Mouse (Mus musculus): ENCODE measurements around the gene Prr36. TPM values are rescaled to one million over a fixed set of nuclear protein-coding genes. Genes with fewer than 3 reads are reported as not detected.

Prr36 gene
- polyA plus RNA-seq, 1 experiment from 2014 or later = 4.9 TPM

- Histone ChIP-seq H3K27ac (peak within 1 kb of the TSS; percentile 97), H3K4me2 (peak within 1 kb of the TSS; percentile 81), H3K4me3 (replicated peaks) (peak within 1 kb of the TSS; percentile 94), H3K27me3 (no peaks in the 10 kb centered on the region), H3K36me3 (peaks cover 31% of the 10 kb centered on the region), H3K9me3 (replicated peaks) (no peaks in the 10 kb centered on the region), H3K9ac (peak within 1 kb of the TSS; percentile 97), H3K4me1 (peaks cover 60% of the 10 kb centered on the region)
- peak; percentile 90 for ATAC-seq (replicated peaks; ENCODE audit: low FRiP score)
- WGBS = under 1% methylated on average over 69 of the region's 69 CpGs
Measured at GRCm38 (mm10) chr8:4252934-4253841, 35.9 kb upstream of the Prr36 start, which contains the start of gene Snapc2. Gene Snapc2, plus strand, starts transcription at chr8:4253080.

GRCm38 (mm10) chr8:4252116-4252760 lies 35.0 kb upstream of the Prr36 start:
- Histone ChIP-seq H3K36me3 (peaks cover 40% of the 10 kb centered on the region), H3K9ac (peak overlapping the region; percentile 97), H3K9me3 (replicated peaks) (no peaks in the 10 kb centered on the region), H3K27ac (peak overlapping the region; percentile 63; the same call in 1 of the 2 replicates), H3K4me2 (peak overlapping the region; percentile 81), H3K4me3 (replicated peaks) (peak overlapping the region; percentile 94), H3K4me1 (peaks cover 51% of the 10 kb centered on the region), H3K27me3 (no peaks in the 10 kb centered on the region)
- ATAC-seq (replicated peaks; ENCODE audit: low FRiP score) = no peak
- WGBS = 48% methylated on average over 8 of the region's 8 CpGs

DNA sequence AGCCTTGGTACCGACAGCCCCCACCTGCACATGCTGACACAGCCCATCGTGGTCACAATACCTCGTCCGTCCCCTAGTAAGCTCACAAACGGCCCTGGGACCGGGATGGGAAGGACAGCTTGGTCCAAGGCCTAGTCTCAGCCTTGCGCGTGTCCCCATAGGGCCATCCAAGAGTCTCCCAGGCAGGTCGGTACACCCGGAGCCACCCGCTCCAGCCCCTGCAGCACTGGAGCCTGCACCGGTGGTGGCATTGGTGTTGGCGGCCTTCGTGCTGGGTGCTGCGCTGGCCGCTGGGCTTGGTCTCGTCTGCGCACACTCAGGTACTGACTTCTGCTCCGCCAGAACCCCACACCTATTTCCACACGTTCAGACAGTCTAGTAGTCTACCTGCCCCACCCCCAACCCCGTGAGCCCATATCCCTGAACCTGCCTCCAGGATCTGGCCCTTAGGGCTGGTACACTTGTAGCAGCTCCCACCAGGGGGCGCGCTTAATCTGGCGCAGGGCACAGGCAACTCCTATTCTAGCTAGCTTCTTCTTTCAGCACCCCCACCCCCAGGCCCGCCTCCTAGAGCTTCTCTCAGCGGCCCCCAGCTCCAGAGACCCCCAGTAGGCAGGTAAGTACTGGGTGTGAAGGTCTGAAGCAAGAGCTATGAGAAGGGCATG lies 33.2 kb upstream of the Prr36 start:
- H3K27me3 ChIP-seq = no peaks in the 10 kb centered on the region
- no peak overlapping the region for H3K27ac ChIP-seq
- H3K4me1 ChIP-seq = peaks cover 40% of the 10 kb centered on the region
- H3K9me3 ChIP-seq (replicated peaks) = no peaks in the 10 kb centered on the region
- H3K36me3 ChIP-seq = peaks cover 46% of the 10 kb centered on the region
- 41% methylated on average over 26 of the region's 26 CpGs for WGBS
- peak; percentile 3; the same call in 1 of the 2 replicates for ATAC-seq (replicated peaks; ENCODE audit: low FRiP score)
- H3K4me3 ChIP-seq (replicated peaks) = no peak overlapping the region
- H3K9ac ChIP-seq = no peak overlapping the region
- H3K4me2 ChIP-seq = no peak overlapping the region

DNA sequence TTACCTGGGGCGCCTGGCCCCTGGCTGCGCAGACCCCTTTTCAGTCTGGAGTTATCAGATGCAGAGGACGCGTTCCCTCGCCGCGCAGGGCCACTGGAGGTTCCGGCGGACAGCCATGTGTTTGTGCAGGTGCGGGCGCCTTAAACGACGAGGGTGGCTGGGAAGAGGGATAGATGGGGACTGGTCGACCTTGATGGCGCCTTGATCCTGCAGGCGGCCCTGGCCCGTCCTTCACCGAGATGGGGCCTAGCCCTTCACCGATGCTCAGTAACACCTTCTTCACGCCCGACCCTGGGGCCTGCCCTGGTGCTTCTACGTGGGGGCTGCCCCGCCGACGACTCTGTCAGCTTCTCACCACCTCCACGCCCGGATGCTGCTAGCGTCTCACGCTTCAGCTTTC lies 32.0 kb upstream of the Prr36 start:
- H3K36me3 ChIP-seq = peaks cover 46% of the 10 kb centered on the region
- H3K27ac ChIP-seq = peak overlapping the region; percentile 46
- no peak for ATAC-seq (replicated peaks; ENCODE audit: low FRiP score)
- H3K4me2 ChIP-seq = peak overlapping the region; percentile 37
- no peak overlapping the region for H3K9ac ChIP-seq
- 0 out of 2 replicates have a peak overlapping the region, but pooled peaks have one; percentile 6 for H3K4me3 ChIP-seq (replicated peaks)
- H3K9me3 ChIP-seq (replicated peaks) = no peaks in the 10 kb centered on the region
- WGBS = 9% methylated on average over 29 of the region's 29 CpGs
- H3K27me3 ChIP-seq = no peaks in the 10 kb centered on the region
- H3K4me1 ChIP-seq = peaks cover 36% of the 10 kb centered on the region

DNA sequence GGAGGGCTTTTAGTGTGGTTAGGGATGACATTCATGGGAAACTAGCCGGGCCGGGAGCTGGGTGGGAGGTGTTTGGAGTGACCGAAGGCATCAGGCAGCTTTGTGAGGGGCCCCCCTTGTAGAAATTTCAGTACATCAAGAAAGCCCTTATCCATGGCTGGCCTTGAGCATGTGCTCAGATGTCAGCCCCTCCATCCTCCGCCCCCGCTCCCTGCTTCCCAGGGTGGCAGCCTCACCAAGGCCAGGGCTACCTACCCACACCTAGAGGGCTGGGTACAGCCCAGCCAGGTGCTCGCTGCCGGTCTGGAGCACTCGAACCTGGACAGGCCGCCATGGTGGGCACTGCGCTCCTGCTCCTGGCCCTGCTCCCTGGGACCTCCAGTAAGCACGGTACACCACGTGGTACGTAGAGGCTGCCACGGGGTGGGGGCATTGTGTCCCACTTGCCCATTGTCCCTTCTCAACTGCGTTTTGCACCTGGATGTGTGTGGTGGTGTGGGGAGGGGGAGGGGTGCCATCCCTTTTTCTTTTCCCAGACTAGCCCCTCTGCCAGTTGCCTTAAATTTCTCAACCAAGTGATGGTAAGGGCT lies 30.8 kb upstream of the Prr36 start, which contains the start of gene Tgfbr3l:
Gene Tgfbr3l (plus strand): TSS at position 264 of the 590 bp plus-strand sequence.
- Histone ChIP-seq H3K4me1 (peaks cover 29% of the 10 kb centered on the region), H3K27me3 (no peaks in the 10 kb centered on the region), H3K36me3 (peaks cover 57% of the 10 kb centered on the region), H3K9me3 (replicated peaks) (no peaks in the 10 kb centered on the region), H3K27ac (peak within 1 kb of the TSS; percentile 46), H3K9ac (no peak within 1 kb of the TSS), H3K4me2 (peak within 1 kb of the TSS; percentile 37), H3K4me3 (replicated peaks) (no peak within 1 kb of the TSS)
- ATAC-seq (replicated peaks; ENCODE audit: low FRiP score) = no peak
- WGBS = 84% methylated on average over 15 of the region's 15 CpGs

- H3K4me1 ChIP-seq = peaks cover 24% of the 10 kb centered on the region
- no peak overlapping the region for H3K4me2 ChIP-seq
- 90% methylated on average over 8 of the region's 8 CpGs for WGBS
- no peaks in the 10 kb centered on the region for H3K27me3 ChIP-seq
- no peak overlapping the region for H3K27ac ChIP-seq
- no peak overlapping the region for H3K9ac ChIP-seq
- no peak overlapping the region for H3K4me3 ChIP-seq (replicated peaks)
- H3K36me3 ChIP-seq = peaks cover 65% of the 10 kb centered on the region
- H3K9me3 ChIP-seq (replicated peaks) = no peaks in the 10 kb centered on the region
- ATAC-seq (replicated peaks; ENCODE audit: low FRiP score) = no peak
Measured at GRCm38 (mm10) chr8:4247241-4247640, 30.0 kb upstream of the Prr36 start.

DNA sequence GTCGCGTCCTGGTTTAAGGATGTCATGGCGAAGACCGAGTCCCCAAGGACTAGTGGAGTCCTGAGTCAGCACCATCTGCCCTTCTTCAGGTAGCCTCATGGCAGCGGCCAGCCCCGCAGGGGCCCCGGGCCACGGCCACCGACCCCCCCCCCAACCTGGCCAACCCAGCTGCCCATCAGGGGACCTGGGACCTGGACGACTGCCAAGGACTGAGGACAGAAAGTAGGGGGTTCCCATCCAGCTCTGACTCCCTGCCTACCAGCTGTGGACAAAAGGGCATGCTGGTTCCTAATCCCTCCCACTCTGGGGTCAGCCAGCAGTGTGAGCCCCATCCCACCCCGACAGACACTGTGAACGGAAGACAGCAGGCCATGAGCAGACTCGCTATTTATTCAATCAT lies 28.5 kb upstream of the Prr36 start:
- H3K4me3 ChIP-seq (replicated peaks) = no peak overlapping the region
- 72% methylated on average over 13 of the region's 13 CpGs for WGBS
- no peaks in the 10 kb centered on the region for H3K27me3 ChIP-seq
- no peak overlapping the region for H3K4me2 ChIP-seq
- H3K36me3 ChIP-seq = peaks cover 74% of the 10 kb centered on the region
- H3K9me3 ChIP-seq (replicated peaks) = no peaks in the 10 kb centered on the region
- no peak overlapping the region for H3K27ac ChIP-seq
- no peak for ATAC-seq (replicated peaks; ENCODE audit: low FRiP score)
- H3K9ac ChIP-seq = no peak overlapping the region
- H3K4me1 ChIP-seq = peaks cover 25% of the 10 kb centered on the region

GRCm38 (mm10) chr8:4245061-4245460 lies 27.8 kb upstream of the Prr36 start:
- Histone ChIP-seq H3K9me3 (replicated peaks) (no peaks in the 10 kb centered on the region), H3K9ac (no peak overlapping the region), H3K4me3 (replicated peaks) (no peak overlapping the region), H3K4me2 (no peak overlapping the region), H3K4me1 (peaks cover 25% of the 10 kb centered on the region), H3K36me3 (peaks cover 80% of the 10 kb centered on the region), H3K27me3 (no peaks in the 10 kb centered on the region), H3K27ac (no peak overlapping the region)
- 91% methylated on average over 5 of the region's 5 CpGs for WGBS
- no peak for ATAC-seq (replicated peaks; ENCODE audit: low FRiP score)

GRCm38 (mm10) chr8:4239193-4239890 lies 22.1 kb upstream of the Prr36 start:
- peak; percentile 44; the same call in 1 of the 2 replicates for ATAC-seq (replicated peaks; ENCODE audit: low FRiP score)
- WGBS = 13% methylated on average over 19 of the region's 19 CpGs
- H3K9me3 ChIP-seq (replicated peaks) = no peaks in the 10 kb centered on the region
- H3K9ac ChIP-seq = peak overlapping the region; percentile 67
- H3K4me1 ChIP-seq = peaks cover 28% of the 10 kb centered on the region
- H3K4me2 ChIP-seq = peak overlapping the region; percentile 81
- peak overlapping the region; percentile 96 for H3K27ac ChIP-seq
- H3K27me3 ChIP-seq = no peaks in the 10 kb centered on the region
- peak overlapping the region; percentile 84 for H3K4me3 ChIP-seq (replicated peaks)
- H3K36me3 ChIP-seq = peaks cover 38% of the 10 kb centered on the region

GRCm38 (mm10) chr8:4238434-4239192 lies 21.4 kb upstream of the Prr36 start, which contains the start of the genes Map2k7 and Gm49320:
Gene Map2k7, plus strand, starts transcription at chr8:4238740.
Gene Gm49320, plus strand, starts transcription at chr8:4238865.
- Histone ChIP-seq H3K36me3 (peaks cover 30% of the 10 kb centered on the region), H3K4me1 (peaks cover 28% of the 10 kb centered on the region), H3K27ac (peak within 1 kb of the TSS; percentile 96), H3K9me3 (replicated peaks) (no peaks in the 10 kb centered on the region), H3K9ac (peak within 1 kb of the TSS; percentile 67), H3K27me3 (no peaks in the 10 kb centered on the region), H3K4me3 (replicated peaks) (peak within 1 kb of the TSS; percentile 84), H3K4me2 (peak within 1 kb of the TSS; percentile 81)
- under 1% methylated on average over 70 of the region's 71 CpGs for WGBS
- ATAC-seq (replicated peaks; ENCODE audit: low FRiP score) = peak; percentile 95
